Mouse (Mus musculus): ENCODE results near the gene Orai3.

GRCm38 (mm10) chr7:127760478-127760877 lies 9.1 kb upstream of the Orai3 start:
- TF ChIP-seq CTCF (IDR thresholded peaks at IDR 0.05; ENCODE audit: low read depth) (no peak), EP300 (optimal IDR thresholded peaks at IDR 0.05) (no peak)

Measured in stomach, postnatal 0 days (tissue).